Mouse (Mus musculus) bone marrow macrophage, adult 2 months (primary cell): Measurements from ENCODE around the gene Ccnb3.

Experiments used
- CTCF ChIP-seq: IDR thresholded peaks from 2 replicates; pipeline ENCODE4 v1.5.1; 2012; ENCODE audit warnings: low read depth, mild to moderate bottlenecking, low read length, moderate library complexity
- POLR2A ChIP-seq: IDR thresholded peaks from 2 replicates; pipeline ENCODE4 v1.6.1; 2012; ENCODE audit warnings: mild to moderate bottlenecking, low read depth, low read length, borderline replicate concordance

DNA sequence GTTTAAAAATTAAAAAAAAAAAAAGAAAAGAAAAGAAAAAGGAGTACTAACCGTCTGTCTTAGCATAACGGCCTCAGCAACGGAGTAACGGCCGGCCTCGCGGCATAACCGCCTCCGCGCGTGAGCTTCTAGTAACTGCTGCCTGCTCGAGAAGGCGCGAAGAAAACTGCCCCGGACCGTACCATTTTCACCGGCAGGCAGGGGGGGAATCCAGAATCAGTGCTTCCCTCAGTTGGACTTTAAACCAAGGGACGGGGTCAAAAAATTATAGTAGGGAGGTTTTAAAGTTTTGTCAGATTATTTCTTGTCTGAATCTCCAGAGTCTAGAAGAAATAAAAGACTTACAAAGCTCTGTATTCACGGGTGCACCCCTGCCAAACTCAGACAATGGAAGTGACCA lies at the start of gene Ccnb3:
- no peak for TF ChIP-seq CTCF
- TF ChIP-seq POLR2A = no peak
